Mouse (Mus musculus) urinary bladder, adult 18-20 months (tissue): ENCODE measurements around the gene Gipc1.

ENCODE experiments used
- DNase-seq, 2 experiments: peaks; one replicate each; pipeline ENCODE4 v3.0.0; 2022; ENCODE audit warnings: low spot score in 2 of 2, mixed read lengths in 2 of 2

The Gipc1 gene

GRCm38 (mm10) chr8:83648031-83648430 lies 4.4 kb upstream of the Gipc1 start:
- no peak for DNase-seq

GRCm38 (mm10) chr8:83649699-83650098 lies 2.8 kb upstream of the Gipc1 start:
- DNase-seq = no peak

GRCm38 (mm10) chr8:83652744-83653661 lies 526 bp downstream of the Gipc1 start:
- peak in 1 of 2 experiments; percentile 59 for DNase-seq

- no peak for DNase-seq
These were observed 1.2 kb downstream of the Gipc1 start for GRCm38 (mm10) chr8:83653662-83654017.

- no peak for DNase-seq
These were observed 2.2 kb downstream of the Gipc1 start for GRCm38 (mm10) chr8:83654725-83655124.

GRCm38 (mm10) chr8:83656043-83656442 lies 3.6 kb downstream of the Gipc1 start:
- no peak for DNase-seq

- no peak for DNase-seq
These were observed 4.2 kb downstream of the Gipc1 start for GRCm38 (mm10) chr8:83656484-83657246.

GRCm38 (mm10) chr8:83660545-83660944 lies 8.1 kb downstream of the Gipc1 start:
- DNase-seq = no peak

- DNase-seq = no peak
These were observed 8.7 kb downstream of the Gipc1 start for GRCm38 (mm10) chr8:83660995-83661680.

- peak; percentile 81 to 90 for DNase-seq
These were observed 9.9 kb downstream of the Gipc1 start for GRCm38 (mm10) chr8:83662421-83662826.

GRCm38 (mm10) chr8:83664096-83664495 lies 11.6 kb downstream of the Gipc1 start:
- DNase-seq = no peak

GRCm38 (mm10) chr8:83664931-83665625 lies 12.6 kb downstream of the Gipc1 start:
- no peak for DNase-seq

- DNase-seq = peak; percentile 46 to 64
These were observed 13.7 kb downstream of the Gipc1 start, which contains the start of gene Ptger1 for GRCm38 (mm10) chr8:83665969-83666865. TSS of gene Ptger1 (plus strand) at chr8:83666678.

GRCm38 (mm10) chr8:83666866-83667234 lies 14.4 kb downstream of the Gipc1 start:
- DNase-seq = no peak

GRCm38 (mm10) chr8:83667526-83667925 lies 15.0 kb downstream of the Gipc1 start:
- no peak for DNase-seq

GRCm38 (mm10) chr8:83668010-83668916 lies 15.8 kb downstream of the Gipc1 start:
- DNase-seq = no peak

GRCm38 (mm10) chr8:83669013-83669412 lies 16.5 kb downstream of the Gipc1 start:
- no peak for DNase-seq

- no peak for DNase-seq
These were observed 20.5 kb downstream of the Gipc1 start for GRCm38 (mm10) chr8:83672936-83673335.

GRCm38 (mm10) chr8:83674497-83674896 lies 22.0 kb downstream of the Gipc1 start:
- no peak for DNase-seq
